Mouse (Mus musculus): ENCODE data around the gene Dlx2. TPM values are rescaled to one million over a fixed set of nuclear protein-coding genes. Genes with fewer than 3 reads are reported as not detected.

Dlx2 gene
- total and polyA plus RNA-seq, 2 experiments, result not detected

DNA sequence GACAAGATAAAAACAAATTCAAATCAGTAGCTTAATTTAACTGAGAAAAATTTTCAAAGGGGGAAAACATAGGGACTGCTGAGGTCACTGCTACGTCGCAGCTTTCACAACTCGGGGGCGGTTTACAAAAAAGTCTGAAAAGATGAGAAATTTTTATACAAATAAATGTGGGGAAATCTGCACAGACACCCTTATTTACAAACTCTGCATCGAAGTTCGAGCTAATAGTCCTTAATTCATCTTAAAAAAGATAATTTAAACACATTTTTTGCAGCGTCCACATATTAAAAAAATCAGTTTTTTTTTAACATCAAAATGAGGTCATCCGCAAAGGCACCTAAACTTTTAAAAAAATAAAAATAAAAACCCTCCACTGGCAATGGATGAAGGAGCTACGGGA is 3.0 kb downstream of the Dlx2 start:
- DNase-seq (ENCODE audit: extremely low read depth, low read depth, low spot score), result no peak
- Histone ChIP-seq H3K27me3 (ENCODE audit: control insufficient read depth, insufficient read depth, low read length) (peaks cover 56% of the 10 kb centered on the region), H3K4me1 (ENCODE audit: control insufficient read depth, insufficient read depth, low read length) (no peaks in the 10 kb centered on the region; the same call in 1 of the 2 replicates), H3K36me3 (ENCODE audit: control insufficient read depth, insufficient read depth, low read length) (no peaks in the 10 kb centered on the region), H3K9ac (ENCODE audit: low read depth, low read length) (no peak overlapping the region), H3K27ac (replicated peaks; ENCODE audit: insufficient read depth, low read depth, low read length) (no peak overlapping the region), H3K79me2 (ENCODE audit: control insufficient read depth, insufficient read depth, low read length) (no peaks in the 10 kb centered on the region), H3K4me3 (ENCODE audit: insufficient read depth, low read depth, low read length) (no peak overlapping the region)
- TF ChIP-seq CTCF (IDR thresholded peaks at IDR 0.05; ENCODE audit: low read depth, low read length) (no peak), POLR2A (IDR thresholded peaks at IDR 0.05; ENCODE audit: extremely low read depth, insufficient read depth, low read length) (no peak)
- WGBS, result 8% methylated on average over 9 of the region's 9 CpGs

GRCm38 (mm10) chr2:71542816-71543301 is 3.7 kb downstream of the Dlx2 start:
- Histone ChIP-seq H3K9ac (ENCODE audit: low read depth, low read length) (no peak overlapping the region), H3K4me3 (ENCODE audit: insufficient read depth, low read depth, low read length) (no peak overlapping the region)
- DNase-seq (ENCODE audit: extremely low read depth, low read depth, low spot score), result no peak

DNA sequence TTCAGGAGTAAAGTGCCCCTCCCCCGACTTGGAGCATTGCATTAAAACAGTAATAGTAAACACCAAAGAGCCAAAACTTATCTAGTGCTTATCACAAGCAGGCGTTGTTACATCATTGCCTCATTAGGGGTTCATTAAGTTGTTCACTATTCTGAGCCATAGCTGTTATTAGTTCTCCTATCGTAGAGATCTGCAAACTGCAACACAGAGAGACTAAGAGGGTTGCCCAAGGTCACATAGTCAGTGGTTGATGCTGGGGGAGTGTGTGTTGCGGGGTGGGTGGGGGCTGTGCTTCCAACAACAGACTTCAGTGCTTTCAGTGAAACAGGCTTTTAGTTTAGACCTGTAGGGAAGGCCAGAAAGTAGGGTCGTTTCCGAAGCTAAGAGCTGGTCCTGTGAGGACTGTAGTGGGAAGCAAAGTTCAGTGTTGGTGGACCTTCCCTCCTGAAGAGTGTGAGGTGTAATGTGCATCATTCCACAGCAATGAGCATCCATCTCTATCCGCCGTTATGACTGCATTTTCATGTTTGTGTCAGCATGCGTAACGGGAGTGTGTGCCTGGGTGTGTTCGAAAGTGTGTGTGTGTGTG is 4.2 kb downstream of the Dlx2 start:
- peaks cover 59% of the 10 kb centered on the region for H3K27me3 ChIP-seq (ENCODE audit: control insufficient read depth, insufficient read depth, low read length)
- H3K4me1 ChIP-seq (ENCODE audit: control insufficient read depth, insufficient read depth, low read length), result no peaks in the 10 kb centered on the region; the same call in 1 of the 2 replicates
- no peaks in the 10 kb centered on the region for H3K36me3 ChIP-seq (ENCODE audit: control insufficient read depth, insufficient read depth, low read length)
- TF ChIP-seq POLR2A (IDR thresholded peaks at IDR 0.05; ENCODE audit: extremely low read depth, insufficient read depth, low read length) (no peak), CTCF (IDR thresholded peaks at IDR 0.05; ENCODE audit: low read depth, low read length) (no peak)
- no peaks in the 10 kb centered on the region for H3K79me2 ChIP-seq (ENCODE audit: control insufficient read depth, insufficient read depth, low read length)
- H3K4me3 ChIP-seq (ENCODE audit: insufficient read depth, low read depth, low read length), result no peak overlapping the region
- 12% methylated on average over 11 of the region's 11 CpGs for WGBS
- no peak overlapping the region for H3K27ac ChIP-seq (replicated peaks; ENCODE audit: insufficient read depth, low read depth, low read length)
- no peak for DNase-seq (ENCODE audit: extremely low read depth, low read depth, low spot score)
- no peak overlapping the region for H3K9ac ChIP-seq (ENCODE audit: low read depth, low read length)

More at GRCm38 (mm10) chr2:71542816-71543301, 3.7 kb downstream of the Dlx2 start:
- Histone ChIP-seq H3K36me3 (ENCODE audit: control insufficient read depth, insufficient read depth, low read length) (no peaks in the 10 kb centered on the region), H3K4me1 (ENCODE audit: control insufficient read depth, insufficient read depth, low read length) (no peaks in the 10 kb centered on the region; the same call in 1 of the 2 replicates), H3K79me2 (ENCODE audit: control insufficient read depth, insufficient read depth, low read length) (no peaks in the 10 kb centered on the region), H3K27me3 (ENCODE audit: control insufficient read depth, insufficient read depth, low read length) (peaks cover 59% of the 10 kb centered on the region), H3K27ac (replicated peaks; ENCODE audit: insufficient read depth, low read depth, low read length) (no peak overlapping the region)
- TF ChIP-seq CTCF (IDR thresholded peaks at IDR 0.05; ENCODE audit: low read depth, low read length), result no peak
- 3% methylated on average over 29 of the region's 30 CpGs for WGBS

GRCm38 (mm10) chr2:71541418-71542226 is 4.9 kb downstream of the Dlx2 start:
- WGBS, result 7% methylated on average over 32 of the region's 37 CpGs
- H3K4me3 ChIP-seq (ENCODE audit: insufficient read depth, low read depth, low read length), result no peak overlapping the region
- H3K4me1 ChIP-seq (ENCODE audit: control insufficient read depth, insufficient read depth, low read length), result no peaks in the 10 kb centered on the region; the same call in 1 of the 2 replicates
- no peak for DNase-seq (ENCODE audit: extremely low read depth, low read depth, low spot score)
- H3K36me3 ChIP-seq (ENCODE audit: control insufficient read depth, insufficient read depth, low read length), result no peaks in the 10 kb centered on the region
- H3K79me2 ChIP-seq (ENCODE audit: control insufficient read depth, insufficient read depth, low read length), result no peaks in the 10 kb centered on the region
- H3K9ac ChIP-seq (ENCODE audit: low read depth, low read length), result no peak overlapping the region
- H3K27me3 ChIP-seq (ENCODE audit: control insufficient read depth, insufficient read depth, low read length), result peaks cover 59% of the 10 kb centered on the region
- H3K27ac ChIP-seq (replicated peaks; ENCODE audit: insufficient read depth, low read depth, low read length), result no peak overlapping the region
- no peak for TF ChIP-seq CTCF (IDR thresholded peaks at IDR 0.05; ENCODE audit: low read depth, low read length)
- no peak for TF ChIP-seq POLR2A (IDR thresholded peaks at IDR 0.05; ENCODE audit: extremely low read depth, insufficient read depth, low read length)

- no peak for TF ChIP-seq CTCF (IDR thresholded peaks at IDR 0.05; ENCODE audit: low read depth, low read length)
- TF ChIP-seq POLR2A (IDR thresholded peaks at IDR 0.05; ENCODE audit: extremely low read depth, insufficient read depth, low read length), result no peak
- H3K79me2 ChIP-seq (ENCODE audit: control insufficient read depth, insufficient read depth, low read length), result no peaks in the 10 kb centered on the region
- H3K9ac ChIP-seq (ENCODE audit: low read depth, low read length), result no peak overlapping the region
- H3K27ac ChIP-seq (replicated peaks; ENCODE audit: insufficient read depth, low read depth, low read length), result no peak overlapping the region
- DNase-seq (ENCODE audit: extremely low read depth, low read depth, low spot score), result no peak
- H3K4me3 ChIP-seq (ENCODE audit: insufficient read depth, low read depth, low read length), result no peak overlapping the region
- H3K27me3 ChIP-seq (ENCODE audit: control insufficient read depth, insufficient read depth, low read length), result peaks cover 52% of the 10 kb centered on the region
- 2% methylated on average over 46 of the region's 48 CpGs for WGBS
- H3K4me1 ChIP-seq (ENCODE audit: control insufficient read depth, insufficient read depth, low read length), result no peaks in the 10 kb centered on the region
- no peaks in the 10 kb centered on the region for H3K36me3 ChIP-seq (ENCODE audit: control insufficient read depth, insufficient read depth, low read length)
Observed at GRCm38 (mm10) chr2:71540611-71541417, 5.7 kb downstream of the Dlx2 start.

All from liver, adult 2 months (tissue).